Mouse (Mus musculus) CH12.LX (cell line): Measurements from ENCODE around the gene Max. TPM values are rescaled to one million over a fixed set of nuclear protein-coding genes. Genes with fewer than 3 reads are reported as not detected.

Experiments
- DNase-seq: peaks from one replicate; pipeline ENCODE4 v3.0.0-alpha.2; 2013; ENCODE audit errors: extremely low read depth
- H3K27ac ChIP-seq: 2 replicates; pipeline ENCODE4 v1.5.1; 2012; ENCODE audit warnings: low read depth, mild to moderate bottlenecking, control low read depth, moderate library complexity; ENCODE audit not compliant: insufficient read depth
- H3K27me3 ChIP-seq: replicated peaks from 2 replicates; pipeline ENCODE3; 2012; ENCODE audit warnings: inconsistent platforms
- H3K36me3 ChIP-seq, 2 experiments: replicated peaks in 1 of 2; 2 replicates each; pipeline versions ENCODE3 to v1.6.1; 2012; ENCODE audit warnings: inconsistent platforms in 1 of 2, low read length in 1 of 2, mild to moderate bottlenecking in 1 of 2, mixed read lengths in 1 of 2, moderate library complexity in 1 of 2; ENCODE audit not compliant: control insufficient read depth in 1 of 2, insufficient read depth in 1 of 2
- H3K4me1 ChIP-seq, 2 experiments: 2 replicates each; pipeline ENCODE4 v1.6.1; 2012; ENCODE audit warnings: inconsistent platforms in 1 of 2, moderate library complexity in 1 of 2; ENCODE audit not compliant: insufficient read depth in 2 of 2, control insufficient read depth in 1 of 2
- H3K4me2 ChIP-seq: 2 replicates; pipeline ENCODE4 v1.6.1; 2012; ENCODE audit warnings: low read depth, mild to moderate bottlenecking, control low read depth; ENCODE audit not compliant: poor library complexity, insufficient read depth, severe bottlenecking
- H3K4me3 ChIP-seq, 3 experiments: fragments of 150-350 bp in 1 of 3; sonication (generic) in 1 of 3; replicated peaks in 1 of 3; 2 replicates each; pipeline versions ENCODE3 to v1.5.1; 2011 to 2012; ENCODE audit warnings: low read depth in 2 of 3, low read length in 2 of 3, mild to moderate bottlenecking in 2 of 3, moderate library complexity in 2 of 3, control low read depth in 1 of 3, improper control_type of control experiment in 1 of 3, inconsistent platforms in 1 of 3, mixed read lengths in 1 of 3; ENCODE audit not compliant: poor library complexity in 1 of 3
- H3K79me2 ChIP-seq: replicated peaks from 2 replicates; pipeline ENCODE4 v1.6.1; 2012; ENCODE audit warnings: mild to moderate bottlenecking, moderate library complexity; ENCODE audit not compliant: control insufficient read depth, poor library complexity, insufficient read depth, severe bottlenecking; ENCODE audit errors: extremely low read depth
- H3K9ac ChIP-seq: 2 replicates; pipeline ENCODE4 v1.6.1; 2012; ENCODE audit warnings: low read depth, mild to moderate bottlenecking, control low read depth, moderate library complexity; ENCODE audit not compliant: insufficient read depth
- H3K9me3 ChIP-seq: replicated peaks from 2 replicates; pipeline ENCODE3; 2012; ENCODE audit warnings: low read length, inconsistent platforms, mixed read lengths
- E2F4 ChIP-seq: IDR thresholded peaks from 2 replicates; pipeline ENCODE4 v1.6.1; 2011; ENCODE audit warnings: low read depth, low read length, improper control_type of control experiment; ENCODE audit not compliant: insufficient replicate concordance
- HCFC1 ChIP-seq: IDR thresholded peaks from 2 replicates; pipeline ENCODE4 v1.6.1; 2012; ENCODE audit warnings: low read depth, mild to moderate bottlenecking, inconsistent platforms, low read length, improper control_type of control experiment
- IRF4 ChIP-seq: IDR thresholded peaks from 2 replicates; pipeline ENCODE4 v1.6.1; 2014; ENCODE audit warnings: low read depth, mild to moderate bottlenecking, inconsistent platforms, low read length, improper control_type of control experiment
- MAFK ChIP-seq: IDR thresholded peaks from 2 replicates; pipeline ENCODE4 v1.6.1; 2011; ENCODE audit warnings: low read length, improper control_type of control experiment; ENCODE audit not compliant: insufficient replicate concordance
- MAX ChIP-seq: IDR thresholded peaks from 2 replicates; pipeline ENCODE4 v1.6.1; 2011; ENCODE audit warnings: low read length, improper control_type of control experiment
- MEF2A ChIP-seq: IDR thresholded peaks from 2 replicates; pipeline ENCODE4 v1.6.1; 2014; ENCODE audit warnings: low read depth, mild to moderate bottlenecking, inconsistent platforms, low read length, improper control_type of control experiment, borderline replicate concordance
- NELFE ChIP-seq: IDR thresholded peaks from 2 replicates; pipeline ENCODE4 v1.6.1; 2011; ENCODE audit warnings: low read depth, low read length, improper control_type of control experiment
- POLR2A ChIP-seq: IDR thresholded peaks from 2 replicates; pipeline ENCODE4 v1.6.1; 2011; ENCODE audit warnings: low read depth, mild to moderate bottlenecking, improper control_type of control experiment, low read length
- POLR2AphosphoS2 ChIP-seq: IDR thresholded peaks from 2 replicates; pipeline ENCODE4 v1.6.1; 2011; ENCODE audit warnings: low read depth, low read length, improper control_type of control experiment
- RAD21 ChIP-seq: IDR thresholded peaks from 2 replicates; pipeline ENCODE4 v1.6.1; 2011; ENCODE audit warnings: low read depth, mild to moderate bottlenecking, low read length, improper control_type of control experiment, moderate library complexity
- RCOR1 ChIP-seq: conservative IDR thresholded peaks from 2 replicates; pipeline ENCODE4 v1.6.1; 2012; ENCODE audit warnings: low read depth, mild to moderate bottlenecking, inconsistent platforms, low read length, improper control_type of control experiment
- TBP ChIP-seq: conservative IDR thresholded peaks from 2 replicates; pipeline ENCODE4 v1.6.1; 2011; ENCODE audit warnings: low read depth, low read length, improper control_type of control experiment
- USF1 ChIP-seq: IDR thresholded peaks from 2 replicates; pipeline ENCODE4 v1.6.1; 2014; ENCODE audit warnings: low read depth, mild to moderate bottlenecking, inconsistent platforms, low read length, improper control_type of control experiment
- ZC3H11A ChIP-seq: IDR thresholded peaks from 2 replicates; pipeline ENCODE4 v1.6.1; 2012; ENCODE audit warnings: low read depth, mild to moderate bottlenecking, inconsistent platforms, low read length, improper control_type of control experiment
- ZKSCAN1 ChIP-seq: IDR thresholded peaks from 2 replicates; pipeline ENCODE4 v1.6.1; 2012; ENCODE audit warnings: low read depth, inconsistent platforms, low read length, improper control_type of control experiment, borderline replicate concordance
- dilution Hi-C: fragments of 300-500 bp; cut with MboI; formaldehyde crosslinking; loops from 2 replicates; pipeline ENCODE4 v1.14.3; 2020; ENCODE audit warnings: low sequenced_read_pairs; ENCODE audit not compliant: extremely low pct_unique_long_range_greater_than_20kb, extremely low pct_ligation_motif_present
- in situ Hi-C: fragments of 300-500 bp; cut with MboI; formaldehyde crosslinking; loops from 3 replicates; pipeline ENCODE4 v1.14.3; 2019; ENCODE audit warnings: low sequenced_read_pairs, low pct_ligation_motif_present, low pct_unique_long_range_greater_than_20kb, mixed read lengths
- polyA plus RNA-seq: library from polyadenylated mRNA; unstranded; fragments of >175 nt; gene quantifications from 2 replicates; pipeline ENCODE4 v1.2.1, GENCODE M21; 2012; ENCODE audit warnings: low read depth; ENCODE audit not compliant: insufficient read length
- total RNA-seq, 2 experiments: library from RNA; depleted of rRNA; stranded (reverse); fragments of 300-350 nt in 1 of 2; fragments of >200 nt in 1 of 2; gene quantifications; 2 replicates each; pipeline ENCODE4 v1.2.3; 2012 to 2014

The Max gene
- total and polyA plus RNA-seq, 3 experiments = 23.9 to 128 (median 69.6) TPM

GRCm38 (mm10) chr12:76899261-76899975, 62.6 kb downstream of the Max start:
- in situ Hi-C loops = no loop called here

DNA sequence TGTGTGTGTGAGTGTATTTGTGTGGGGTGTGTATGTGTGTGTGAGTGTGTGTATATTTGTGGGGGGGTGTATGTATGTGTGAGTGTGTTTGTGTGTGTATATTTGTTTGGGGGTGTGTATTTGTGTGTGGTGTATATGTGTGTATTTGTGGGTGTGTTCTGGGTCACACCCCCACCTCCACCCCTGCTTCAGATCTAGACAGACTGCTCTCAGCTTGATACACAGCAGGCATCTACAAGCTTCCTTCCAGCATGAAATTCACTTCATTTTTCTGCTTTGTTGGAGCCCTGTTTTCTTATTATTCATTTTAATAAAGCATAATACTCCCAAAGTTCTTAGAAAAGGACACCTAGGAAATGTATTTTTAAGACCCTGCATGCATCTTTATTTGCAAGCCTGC, 63.9 kb downstream of the Max start:
- dilution Hi-C loops = no loop called here
- TF ChIP-seq MAFK (no peak), USF1 (no peak), POLR2A (no peak), MAX (no peak), IRF4 (no peak), MEF2A (no peak), TBP (no peak), ZC3H11A (no peak), RCOR1 (no peak), RAD21 (no peak)
- Histone ChIP-seq H3K79me2 (no peaks in the 10 kb centered on the region), H3K27me3 (no peaks in the 10 kb centered on the region), H3K36me3 (peaks cover 3 to 77% of the 10 kb centered on the region in 2 experiments), H3K27ac (no peak overlapping the region), H3K4me2 (no peak overlapping the region), H3K9me3 (no peaks in the 10 kb centered on the region), H3K9ac (no peak overlapping the region), H3K4me3 (no peak overlapping the region), H3K4me1 (no peaks in the 10 kb centered on the region)
- in situ Hi-C loops = no loop called here
- DNase-seq = no peak

More at GRCm38 (mm10) chr12:76899261-76899975, 62.6 kb downstream of the Max start:
- no peak overlapping the region for H3K9ac ChIP-seq
- no peaks in the 10 kb centered on the region for H3K27me3 ChIP-seq
- TF ChIP-seq NELFE (no peak), ZKSCAN1 (no peak), RAD21 (no peak), E2F4 (no peak), POLR2AphosphoS2 (no peak), HCFC1 (no peak)
- no peaks in the 10 kb centered on the region for H3K79me2 ChIP-seq
- no peak overlapping the region for H3K4me3 ChIP-seq
- DNase-seq = no peak
- no peaks in the 10 kb centered on the region for H3K9me3 ChIP-seq
- no peak overlapping the region for H3K4me2 ChIP-seq
- no peak overlapping the region for H3K27ac ChIP-seq
- no peaks in the 10 kb centered on the region for H3K4me1 ChIP-seq
- H3K36me3 ChIP-seq = peaks cover 0 to 73% of the 10 kb centered on the region in 2 experiments
- dilution Hi-C loops = no loop called here
